Mouse (Mus musculus): Measurements from ENCODE around the gene Adgrf5. TPM values are rescaled to one million over a fixed set of nuclear protein-coding genes. Genes with fewer than 3 reads are reported as not detected.

Adgrf5 gene
- polyA plus RNA-seq, 1 experiment, result not detected

GRCm38 (mm10) chr17:43504594-43504934 is 144.3 kb downstream of the Adgrf5 start:
- Histone ChIP-seq H3K4me3 (replicated peaks) (no peak overlapping the region), H3K4me1 (no peaks in the 10 kb centered on the region), H3K36me3 (replicated peaks; ENCODE audit: low read length) (no peaks in the 10 kb centered on the region), H3K27me3 (replicated peaks) (no peaks in the 10 kb centered on the region), H3K9me3 (no peaks in the 10 kb centered on the region)
- TF ChIP-seq GATA1 (IDR thresholded peaks at IDR 0.05; ENCODE audit: borderline replicate concordance, low read length) (no peak), FLI1 (IDR thresholded peaks at IDR 0.05; ENCODE audit: low read length) (no peak)

Other genes with a start within 250 kb of the Adgrf5 start
- not detected in 2 replicates for gene Adgrf1, start 90.1 kb upstream of the Adgrf5 start, polyA plus RNA-seq (2012; ENCODE audit: insufficient read depth, low replicate concordance)
- not detected in 2 replicates for gene Mep1a, start 142.4 kb downstream of the Adgrf5 start, polyA plus RNA-seq (2012; ENCODE audit: insufficient read depth, low replicate concordance)
- gene Ankrd66, start 183.2 kb downstream of the Adgrf5 start, polyA plus RNA-seq (2012; ENCODE audit: insufficient read depth, low replicate concordance), result not detected in 2 replicates
- gene Pla2g7, start 207.6 kb downstream of the Adgrf5 start, polyA plus RNA-seq (2012; ENCODE audit: insufficient read depth, low replicate concordance), result 6.2 TPM in 1 of 2 replicates, not detected in the other

Data from megakaryocyte, embryonic 14.5 days (primary cell).